Mouse (Mus musculus): ENCODE data around the gene Zfr.

- TF ChIP-seq MYOG (IDR thresholded peaks at IDR 0.05; ENCODE audit: control insufficient read depth in 1 of 3, insufficient read depth in 1 of 3, insufficient read length in 2 of 3, low read depth in 2 of 3) (no peak), POLR2AphosphoS2 (IDR thresholded peaks at IDR 0.05; ENCODE audit: insufficient read length, low read depth) (no peak), POLR2A (IDR thresholded peaks at IDR 0.05; ENCODE audit: insufficient read length, low read depth) (no peak), USF1 (IDR thresholded peaks at IDR 0.05; ENCODE audit: low read depth) (no peak), E2F4 (IDR thresholded peaks at IDR 0.05; ENCODE audit: insufficient read depth) (no peak), MYOD1 (IDR thresholded peaks at IDR 0.05; ENCODE audit: control insufficient read depth in 1 of 3, insufficient read length in 2 of 3, low read depth in 2 of 3) (no peak), TCF12 (IDR thresholded peaks at IDR 0.05; ENCODE audit: insufficient read depth, poor library complexity, severe bottlenecking) (no peak), MAX (IDR thresholded peaks at IDR 0.05; ENCODE audit: low read depth) (no peak)
Measured at GRCm38 (mm10) chr15:12115722-12116230, 1.9 kb upstream of the Zfr start.
